Mouse (Mus musculus) C2C12 (cell line): ENCODE results near the gene Esyt2.

Experiments used
- CTCF ChIP-seq: IDR thresholded peaks from one replicate; pipeline ENCODE4 v1.5.1; 2011; ENCODE audit not compliant: control insufficient read depth, insufficient read depth, insufficient read length
- MAX ChIP-seq: IDR thresholded peaks from one replicate; pipeline ENCODE4 v1.6.1; 2011; ENCODE audit warnings: mild to moderate bottlenecking, control low read depth

DNA sequence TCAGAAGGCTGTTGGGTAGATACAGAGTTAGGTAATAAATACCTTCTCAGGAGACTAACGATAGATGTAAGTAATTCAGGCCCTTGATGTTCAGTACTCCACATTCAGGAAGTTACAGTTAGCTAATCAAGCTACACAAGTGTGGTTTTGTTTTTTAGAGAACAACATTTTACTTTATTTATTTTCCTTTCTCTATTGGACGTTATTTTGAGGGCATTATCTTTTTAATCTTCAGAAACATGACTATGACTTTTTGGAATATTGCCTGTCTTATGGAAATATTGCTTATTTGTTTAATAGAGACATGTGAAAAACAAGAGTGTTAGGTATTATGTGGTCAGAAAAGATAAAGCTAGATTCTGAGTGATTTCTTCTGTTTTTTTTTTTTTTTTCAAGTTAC is 12.2 kb downstream of the Esyt2 start:
- TF ChIP-seq CTCF (no peak), MAX (no peak)
